Mouse (Mus musculus) gastrocnemius, postnatal 10 days (tissue): Measurements from ENCODE around the gene Gm5938. TPM values are rescaled to one million over a fixed set of nuclear protein-coding genes. Genes with fewer than 3 reads are reported as not detected.

Experiments
- DNase-seq: peaks from one replicate; pipeline ENCODE4 v3.0.0; 2021; ENCODE audit warnings: mixed read lengths
- long read RNA-seq, 2 experiments: library from polyadenylated mRNA; stranded (forward); transcript quantifications; one replicate each; pipeline ENCODE4 v2.0.0; 2021
- total RNA-seq, 2 experiments: library from RNA; stranded (reverse); gene quantifications; 2 replicates each; pipeline ENCODE4 v1.2.3; 2021

Gm5938 gene
- not detected for total RNA-seq
- long read RNA-seq, experiment 1 = 0 reads
- long read RNA-seq, experiment 2 = 0 reads

GRCm38 (mm10) chrX:78125167-78125566 is at the start of gene Gm5938:
TSS of gene Gm5938 (plus strand) at chrX:78125467.
- no peak for DNase-seq

- no peak for DNase-seq
Measured at GRCm38 (mm10) chrX:78091274-78091673, 34.0 kb upstream of the Gm5938 start, which contains the start of gene Obp1a. TSS of gene Obp1a (minus strand) at chrX:78091374.

Other genes starting within 250 kb of the Gm5938 start
- not detected for gene 5430402E10Rik, start 200.4 kb upstream of the Gm5938 start, total RNA-seq
- not detected for gene Obp1a, start 34.1 kb upstream of the Gm5938 start, total RNA-seq
- not detected for gene Obp1b, start 61.3 kb downstream of the Gm5938 start, total RNA-seq
- gene Gm14743, start 120.5 kb downstream of the Gm5938 start, total RNA-seq = not detected
- not detected for gene 4930480E11Rik, start 244.2 kb downstream of the Gm5938 start, total RNA-seq